Mouse (Mus musculus) embryonic fibroblast, embryonic 13.5 days (primary cell): ENCODE results near the gene Snta1.

Source experiments
- CTCF ChIP-seq: IDR thresholded peaks from 2 replicates; pipeline ENCODE4 v1.5.1; 2011; ENCODE audit warnings: mild to moderate bottlenecking, control low read depth, low read length, moderate library complexity, borderline replicate concordance; ENCODE audit not compliant: insufficient read depth
- POLR2A ChIP-seq: IDR thresholded peaks from 2 replicates; pipeline ENCODE4 v1.6.1; 2011; ENCODE audit warnings: low read depth, mild to moderate bottlenecking, control low read depth, low read length, moderate library complexity

DNA sequence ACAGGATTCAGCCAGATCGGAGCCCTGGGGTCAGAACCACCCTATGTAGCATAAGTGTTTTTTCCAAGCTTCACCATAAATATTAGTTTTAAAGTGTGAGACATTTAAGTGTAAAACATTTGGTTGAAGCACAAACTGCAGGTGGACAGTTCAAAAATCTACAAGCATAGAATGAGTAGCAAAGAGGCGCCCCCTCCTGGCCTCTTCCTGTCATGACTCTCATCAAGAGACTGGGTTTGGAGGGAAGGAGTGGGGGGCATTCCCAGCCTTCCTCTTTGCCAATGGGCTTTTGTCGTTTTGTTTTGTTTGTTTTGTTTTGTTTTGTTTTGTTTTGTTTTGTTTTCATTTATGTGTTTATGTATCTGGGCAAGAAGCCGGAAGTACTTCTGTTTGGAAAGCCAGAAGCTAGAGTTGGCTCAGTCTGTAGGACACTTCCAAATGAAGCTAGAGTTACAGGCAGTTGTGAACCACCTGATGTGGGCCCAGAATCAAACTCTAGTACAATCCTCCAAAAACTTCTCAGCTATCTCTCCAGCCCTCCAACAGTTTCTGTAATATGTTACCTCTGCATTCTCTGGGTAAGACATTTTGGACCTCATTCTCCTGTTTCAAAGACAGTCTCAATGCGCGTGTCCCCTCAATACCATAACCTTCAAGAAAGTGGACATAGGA lies 33.8 kb downstream of the Snta1 start:
- TF ChIP-seq POLR2A (no peak), CTCF (no peak)
